Mouse (Mus musculus): ENCODE results near the gene Lrmp.

- TF ChIP-seq CTCF (IDR thresholded peaks at IDR 0.05; ENCODE audit: control insufficient read depth, insufficient read depth, insufficient read length) (no peak), MAX (IDR thresholded peaks at IDR 0.05) (no peak), USF1 (IDR thresholded peaks at IDR 0.05; ENCODE audit: low read depth) (no peak), MYOD1 (IDR thresholded peaks at IDR 0.05; ENCODE audit: control insufficient read depth, insufficient read length, low read depth) (no peak)
Measured at GRCm38 (mm10) chr6:145090201-145090863, 25.1 kb upstream of the Lrmp start.
